Mouse (Mus musculus) mouse trophoblast stem cell (cell line): ENCODE data around the gene A330070K13Rik.

Experiments
- in situ Hi-C, 2 experiments: fragments of 300-500 bp; cut with MseI, MboI; formaldehyde crosslinking; loops; 2 replicates in 1 of 2; 3 replicates in 1 of 2; pipeline ENCODE4 v1.15.1; 2025

Gene A330070K13Rik

GRCm38 (mm10) chr5:130330801-130331200 lies 53.6 kb downstream of the A330070K13Rik start:
- in situ Hi-C loops, result no loop called here

GRCm38 (mm10) chr5:130329889-130330288 lies 54.5 kb downstream of the A330070K13Rik start:
- in situ Hi-C loops, result no loop called here
